Mouse (Mus musculus) fat pad, adult 2 months (tissue): ENCODE measurements around the gene Rad54l2.

ENCODE experiments used
- DNase-seq: peaks from one replicate; pipeline ENCODE4 v3.0.0-alpha.2; 2011; ENCODE audit warnings: low read depth, low spot score; ENCODE audit errors: extremely low read depth

Rad54l2 gene

DNA sequence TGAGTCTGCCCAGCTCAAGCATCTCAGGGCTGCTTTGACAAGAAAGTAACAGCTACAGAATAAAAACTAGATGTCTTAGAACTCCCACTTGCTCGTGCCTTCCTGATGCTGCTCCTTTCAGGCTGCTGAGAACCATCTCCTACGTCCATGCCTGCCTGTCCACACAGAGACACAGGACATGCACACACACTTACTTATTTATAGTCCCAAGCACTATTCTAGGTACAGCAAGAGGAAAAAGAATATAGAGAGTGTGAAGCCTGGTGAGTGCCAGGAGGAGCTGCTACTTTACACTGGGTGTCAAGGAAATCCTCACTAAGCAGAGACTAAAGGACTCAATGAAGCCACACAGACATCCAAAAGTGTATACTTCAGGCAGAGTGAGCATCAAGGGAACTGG lies 34.7 kb downstream of the Rad54l2 start:
- DNase-seq = no peak

DNA sequence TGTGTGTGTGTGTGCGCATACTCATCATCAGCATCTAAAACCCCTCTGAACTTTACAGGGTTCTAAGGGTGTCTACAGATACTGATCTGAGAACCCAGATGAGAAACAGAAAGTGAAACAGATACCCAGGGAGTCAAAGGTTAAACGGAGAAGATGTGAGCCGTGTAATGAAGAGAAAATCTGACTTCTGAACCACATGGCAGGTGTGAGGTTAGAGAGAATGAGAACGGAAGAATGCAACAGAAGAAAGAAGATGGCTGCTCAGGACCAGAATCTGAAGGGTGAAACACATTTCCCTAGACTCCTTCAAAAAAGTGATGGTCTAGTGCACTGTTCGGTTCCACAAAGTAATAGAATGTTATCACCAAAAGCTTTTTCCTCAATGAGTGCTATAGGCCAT lies 36.9 kb downstream of the Rad54l2 start:
- DNase-seq = no peak

DNA sequence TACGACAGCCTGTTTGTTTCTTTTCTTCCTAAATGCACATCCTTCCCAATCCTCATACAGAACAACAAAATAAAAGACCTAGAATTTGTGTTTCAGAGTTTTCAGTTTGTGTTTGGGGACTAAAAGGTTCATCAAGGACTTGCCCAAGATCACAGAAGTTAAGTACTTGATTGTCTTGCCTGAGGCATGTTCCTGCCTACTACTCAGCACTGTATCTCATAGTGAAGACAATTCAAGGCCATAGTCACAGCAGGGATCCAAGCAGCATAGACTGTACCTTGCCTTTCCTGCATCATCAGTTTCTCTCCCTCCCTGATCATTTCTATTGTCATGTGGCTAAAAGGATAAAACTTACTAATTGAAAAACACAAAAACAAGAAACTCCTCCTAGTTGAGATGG lies 49.0 kb downstream of the Rad54l2 start:
- no peak for DNase-seq

DNA sequence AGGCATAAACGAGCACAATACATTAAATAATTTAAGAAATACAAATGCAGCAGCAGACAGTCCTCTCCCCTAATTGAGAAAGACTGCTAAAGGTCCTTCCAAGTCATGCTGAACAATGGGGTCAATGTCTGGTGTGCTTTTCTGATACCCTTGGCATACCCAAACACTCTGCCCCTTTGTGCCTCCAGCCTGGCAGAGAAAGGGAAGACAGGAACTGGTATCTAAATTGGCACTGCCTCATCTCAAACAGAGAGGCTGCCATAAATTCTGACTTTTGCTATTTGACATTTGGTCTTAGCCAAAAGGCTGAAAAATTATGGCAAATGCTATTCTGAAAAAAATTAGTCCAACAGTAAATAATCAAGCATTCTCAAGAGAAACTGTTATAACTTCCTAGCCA lies 49.9 kb downstream of the Rad54l2 start:
- no peak for DNase-seq

DNA sequence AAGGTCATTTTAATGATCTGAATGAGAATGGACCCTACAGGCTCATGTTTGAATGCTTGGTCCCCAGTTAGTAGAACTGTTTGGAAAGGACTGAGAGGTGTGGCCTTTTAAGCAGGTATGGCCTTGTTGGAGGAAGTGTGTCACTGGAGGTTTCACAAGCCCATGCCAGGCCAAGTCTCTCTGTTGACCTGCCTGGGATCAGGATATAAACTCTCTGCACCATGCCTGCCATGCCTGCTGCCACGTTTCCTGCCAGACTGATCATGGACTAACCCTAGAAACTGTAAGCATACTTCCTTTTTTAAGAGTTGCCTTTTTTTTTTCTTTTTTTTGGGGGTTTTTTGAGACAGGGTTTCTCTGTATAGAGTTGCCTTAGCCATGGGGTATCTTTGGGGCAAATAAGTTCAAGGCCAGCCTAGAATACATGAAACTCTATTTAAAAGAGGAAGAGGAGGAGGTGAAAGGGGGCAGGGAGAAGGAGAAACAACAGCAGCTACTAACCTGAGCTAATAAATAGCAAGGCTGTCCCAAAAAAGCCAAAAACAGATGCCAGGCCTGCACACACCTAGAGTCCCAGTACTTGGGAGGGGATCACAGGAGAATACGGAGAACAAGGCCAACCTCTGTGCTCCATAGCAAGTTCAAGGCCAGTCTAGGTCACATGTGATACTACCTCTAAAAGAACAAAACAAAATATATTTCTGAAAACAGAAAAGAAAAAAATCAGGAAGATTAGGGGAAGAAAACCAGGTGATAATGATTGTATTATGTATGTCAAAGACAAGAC lies 50.6 kb downstream of the Rad54l2 start:
- DNase-seq = no peak

DNA sequence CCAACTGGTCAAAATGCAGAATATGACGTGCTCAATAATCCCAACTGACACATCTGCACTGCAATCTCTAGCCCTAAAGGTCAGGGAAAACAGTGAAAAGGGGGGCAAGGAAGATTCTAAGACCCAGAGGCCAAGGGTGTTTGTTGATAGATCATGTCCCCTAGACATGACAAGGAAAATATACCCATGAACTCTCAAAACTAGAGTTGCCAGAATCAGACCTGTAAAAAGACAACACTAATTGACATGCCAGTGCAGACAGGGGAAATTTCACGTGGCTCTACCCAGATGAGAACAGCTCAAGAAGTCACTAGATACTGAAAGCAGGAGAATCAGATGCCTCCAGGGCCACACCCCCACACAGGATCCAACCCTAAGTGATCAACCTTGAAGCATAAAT lies 55.3 kb downstream of the Rad54l2 start:
- no peak for DNase-seq

DNA sequence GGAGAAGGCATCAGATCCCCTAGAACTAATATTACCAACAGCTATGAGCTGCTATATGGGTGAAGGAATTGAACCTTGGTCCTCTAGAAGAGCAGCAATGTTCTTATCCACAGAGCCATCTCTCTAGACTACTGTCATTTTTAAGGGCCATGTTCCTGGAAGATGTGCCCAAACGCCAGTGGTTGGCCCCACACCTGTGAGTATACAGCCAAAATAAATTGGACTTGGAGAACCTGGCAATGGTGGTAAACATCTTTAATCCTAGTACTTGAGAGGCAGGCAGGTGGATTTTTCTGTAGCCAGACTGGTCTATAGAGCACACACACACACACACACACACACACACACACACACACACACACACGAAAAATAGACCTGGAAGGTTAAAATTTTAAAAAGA lies 59.6 kb downstream of the Rad54l2 start:
- DNase-seq = no peak

DNA sequence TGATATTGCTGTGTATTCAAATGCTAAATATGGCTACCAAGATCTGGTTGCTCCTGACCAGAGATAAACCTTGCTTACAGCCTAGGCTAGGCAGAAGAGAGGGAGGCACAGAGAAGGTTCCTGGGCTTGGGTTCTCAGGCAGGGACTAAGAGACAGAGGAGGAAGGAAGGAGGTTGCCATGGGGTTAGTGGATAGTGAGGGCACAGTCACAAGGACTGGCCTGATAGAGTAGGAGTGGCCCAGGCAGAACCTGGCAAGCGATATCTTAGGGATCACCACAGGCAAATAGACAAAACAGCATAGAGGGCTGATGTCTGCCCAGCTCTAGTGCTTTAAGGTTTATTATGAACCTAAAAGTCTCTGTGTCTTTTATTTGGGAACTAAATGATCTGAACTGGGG lies 62.1 kb downstream of the Rad54l2 start:
- no peak for DNase-seq

DNA sequence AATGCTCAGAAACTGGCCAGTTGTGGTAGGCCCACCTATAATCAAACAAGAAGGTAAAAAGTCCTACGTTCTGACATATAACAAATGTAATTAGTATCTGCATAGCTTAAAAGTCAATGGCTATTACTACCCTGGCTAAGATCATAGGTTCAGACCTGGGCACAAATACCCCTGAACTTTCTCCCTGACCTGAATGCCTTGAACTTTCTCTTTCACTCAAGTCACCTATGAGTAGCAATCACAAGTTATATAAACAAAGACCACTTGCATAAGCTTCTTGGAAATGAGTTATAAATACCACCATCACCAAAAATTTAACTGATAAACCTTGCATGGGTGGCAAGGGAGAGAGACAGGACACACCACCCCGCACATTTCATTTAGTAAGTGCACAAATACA lies 63.6 kb downstream of the Rad54l2 start:
- no peak for DNase-seq

DNA sequence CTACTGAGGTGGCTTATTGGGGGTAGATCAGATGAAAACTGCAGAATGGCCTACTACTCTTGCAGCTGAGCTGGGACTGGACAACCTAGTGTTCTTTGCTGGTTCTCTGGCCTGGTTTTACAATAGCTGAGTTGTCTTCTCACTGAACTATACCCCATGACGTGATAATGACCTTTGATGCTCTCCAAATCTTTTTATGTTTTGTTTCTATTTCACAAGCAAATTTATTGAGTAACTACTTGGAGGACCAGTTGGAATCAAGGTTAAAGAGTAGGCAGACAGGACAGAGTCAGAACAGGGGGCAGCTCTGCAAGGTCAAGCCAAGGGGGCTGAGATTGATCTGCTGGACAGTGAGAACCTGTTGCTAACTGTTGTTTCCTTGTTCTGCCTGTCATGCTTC lies 64.1 kb downstream of the Rad54l2 start:
- no peak for DNase-seq

DNA sequence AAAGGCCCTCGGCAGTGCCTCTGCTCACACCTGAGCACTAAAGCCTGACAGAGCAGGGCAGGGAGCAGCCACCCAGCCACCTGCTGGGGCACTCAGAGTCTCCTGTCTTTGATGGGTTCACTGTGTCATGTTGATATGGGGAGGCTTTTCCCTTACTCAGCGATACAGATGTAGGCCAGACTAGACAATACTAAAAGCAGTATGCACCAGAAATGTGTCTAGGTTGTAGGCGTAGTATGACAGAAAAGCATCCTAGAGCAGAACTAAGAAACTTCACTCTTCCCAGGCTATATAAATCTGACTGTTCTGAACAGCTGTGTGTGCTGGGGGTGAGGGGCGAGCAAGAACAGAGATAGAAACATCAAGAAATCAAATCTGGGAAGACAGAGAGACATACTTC lies 72.3 kb downstream of the Rad54l2 start:
- DNase-seq = no peak

DNA sequence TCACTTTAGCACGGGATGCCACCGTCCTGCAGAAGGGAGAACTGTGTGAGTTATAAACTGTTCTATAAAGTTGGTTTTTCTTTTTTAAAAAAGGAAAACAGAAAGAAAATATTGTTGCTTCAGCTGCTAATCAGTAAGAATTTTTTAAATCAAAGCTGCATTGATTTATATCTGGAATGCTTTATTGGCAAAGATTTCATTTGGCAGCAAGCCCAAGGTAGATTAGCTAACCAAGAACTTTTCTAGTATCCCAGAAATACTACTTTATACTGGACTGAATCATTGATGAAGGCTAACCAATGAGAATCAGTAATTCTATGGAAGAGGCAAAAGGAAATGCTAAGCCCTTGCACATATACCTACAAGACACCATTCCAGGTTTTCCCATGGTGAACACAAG lies 72.8 kb downstream of the Rad54l2 start:
- no peak for DNase-seq

DNA sequence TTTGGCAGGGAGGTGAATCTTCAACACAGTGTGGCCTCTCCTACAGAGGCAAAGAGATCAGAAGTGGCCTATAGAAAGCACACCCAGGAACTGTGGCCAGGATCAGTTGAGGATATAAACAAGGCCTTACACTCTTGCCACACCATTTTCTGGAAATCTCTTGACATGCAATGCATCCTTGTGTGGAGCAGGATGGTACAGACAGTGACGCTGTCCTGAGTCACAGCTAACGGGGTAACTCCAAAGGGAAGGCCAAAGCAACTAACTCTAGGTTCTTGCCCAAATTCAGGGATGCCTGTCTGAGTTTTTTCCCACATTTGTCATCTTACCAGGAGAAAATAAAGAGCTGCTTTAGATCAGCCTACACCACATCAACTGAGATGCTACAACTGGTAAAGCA lies 76.5 kb downstream of the Rad54l2 start:
- no peak for DNase-seq

DNA sequence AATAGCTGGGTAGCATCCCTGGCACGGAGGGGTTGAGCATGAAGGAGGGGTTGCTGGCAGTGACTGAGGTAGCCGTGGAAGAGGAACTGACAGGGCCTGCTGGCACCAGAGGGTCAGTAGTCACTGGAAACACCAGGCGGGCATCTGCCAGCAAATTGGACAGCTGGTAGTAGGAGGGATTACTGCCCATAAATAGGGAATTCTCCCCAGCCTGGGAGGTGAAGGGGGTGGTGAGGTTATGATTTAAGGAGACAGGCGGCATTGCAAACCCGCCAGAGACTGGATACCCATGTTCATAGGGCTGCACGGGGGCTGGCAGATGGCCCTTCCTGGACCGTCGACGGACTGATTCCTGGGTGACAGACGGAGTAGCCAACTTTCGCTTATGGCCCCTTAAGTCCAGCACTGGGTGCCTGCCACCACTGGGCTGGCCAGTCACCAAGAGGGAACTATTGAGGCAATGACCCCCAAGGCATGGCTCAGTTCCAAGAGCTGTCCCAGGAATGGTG lies 96.0 kb downstream of the Rad54l2 start:
- no peak for DNase-seq

DNA sequence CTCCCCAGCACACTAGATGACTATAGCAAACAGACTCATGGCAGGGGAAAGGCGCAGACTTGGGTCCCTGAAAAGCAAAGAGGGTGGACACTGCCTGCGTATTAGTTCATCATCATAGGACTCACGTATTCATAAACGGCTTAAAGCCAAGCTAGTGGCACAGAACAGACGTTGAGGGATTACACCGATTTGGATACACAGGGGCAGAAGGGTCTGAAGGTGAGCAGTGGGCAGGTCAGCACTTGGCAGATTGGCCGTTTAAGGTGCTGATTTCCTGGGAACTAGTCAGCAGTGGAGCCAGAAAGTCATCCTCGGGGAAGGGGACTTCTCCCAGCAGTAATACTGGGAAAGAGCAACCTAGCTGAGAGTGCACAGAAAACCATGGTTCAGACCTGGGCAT lies 100.2 kb downstream of the Rad54l2 start:
- no peak for DNase-seq

DNA sequence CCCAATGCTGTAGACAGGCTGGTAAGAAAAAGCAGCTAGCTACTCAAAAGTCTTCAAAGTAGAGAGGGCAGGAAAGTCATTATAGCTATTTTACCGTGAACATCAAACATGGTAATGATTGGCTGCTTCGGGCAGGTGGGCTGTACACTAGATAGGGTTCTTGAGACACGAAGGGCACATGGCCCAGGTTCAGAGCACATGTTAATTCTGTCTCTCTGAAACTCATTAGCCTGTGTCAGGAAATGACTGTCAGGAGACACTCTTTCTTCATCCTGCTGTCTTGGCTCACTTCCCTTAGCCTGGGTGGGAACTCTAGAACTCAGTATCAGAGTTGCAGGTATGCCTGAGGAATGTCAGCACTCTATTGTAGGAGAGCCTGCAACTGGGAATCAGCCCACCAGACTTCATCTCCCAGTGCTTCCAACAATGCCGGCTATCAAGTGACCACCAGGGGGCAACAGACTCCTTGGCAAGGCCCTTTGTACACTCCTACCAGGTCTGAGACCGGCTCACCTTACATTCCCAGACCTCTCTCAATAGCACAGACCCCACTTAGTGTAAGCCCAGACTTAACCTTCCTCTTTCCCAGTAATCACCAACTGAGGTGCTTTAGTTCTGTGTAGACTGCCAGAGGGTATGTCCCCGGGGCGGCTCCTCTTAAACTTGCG lies 101.9 kb downstream of the Rad54l2 start:
- DNase-seq = no peak

DNA sequence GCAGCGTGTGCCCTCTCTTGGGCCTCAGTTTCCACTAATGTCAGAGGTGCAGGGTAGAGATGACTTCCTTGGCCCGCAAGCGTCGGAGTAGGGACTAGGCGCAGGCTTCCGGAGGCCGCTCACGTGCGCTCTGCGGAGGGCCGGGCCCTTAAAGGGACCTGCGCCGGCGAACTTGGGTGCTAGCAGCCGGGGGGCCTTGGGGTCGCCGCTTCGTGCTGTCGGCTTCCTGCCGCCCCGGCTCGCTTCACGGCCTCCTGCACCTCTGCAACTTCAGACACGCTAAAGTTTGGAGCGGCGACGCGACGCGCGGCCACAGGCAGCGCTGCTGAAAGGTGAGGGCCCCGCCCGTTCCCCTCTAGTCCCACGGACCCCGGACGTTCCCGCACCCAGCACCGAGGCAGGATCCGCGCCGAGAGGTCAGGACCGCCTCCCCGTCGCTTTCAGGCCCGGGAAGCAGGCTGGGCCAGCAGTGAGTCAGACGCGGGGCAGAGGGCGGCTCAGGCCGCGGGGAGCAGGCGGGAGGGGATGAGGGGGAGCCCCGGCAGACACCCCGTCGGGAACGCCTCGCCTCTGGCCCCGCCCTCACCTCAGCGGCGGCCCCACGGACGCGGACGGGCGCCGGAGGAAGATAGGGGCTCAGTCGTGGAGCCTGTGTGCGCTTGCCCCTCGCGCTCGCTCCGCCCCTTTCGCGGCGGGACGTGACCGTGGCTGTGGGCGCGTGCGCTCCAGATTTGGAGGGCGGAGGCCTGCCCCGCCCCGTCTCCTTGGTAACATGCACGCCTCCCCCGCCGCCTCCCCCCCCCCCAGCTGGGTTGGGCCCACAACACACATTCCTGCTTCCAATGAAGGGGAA lies 103.5 kb downstream of the Rad54l2 start, which contains the start of gene Tex264:
Tex264 (minus strand) TSS at position 679 of the 853 bp plus-strand sequence.
- DNase-seq = no peak

DNA sequence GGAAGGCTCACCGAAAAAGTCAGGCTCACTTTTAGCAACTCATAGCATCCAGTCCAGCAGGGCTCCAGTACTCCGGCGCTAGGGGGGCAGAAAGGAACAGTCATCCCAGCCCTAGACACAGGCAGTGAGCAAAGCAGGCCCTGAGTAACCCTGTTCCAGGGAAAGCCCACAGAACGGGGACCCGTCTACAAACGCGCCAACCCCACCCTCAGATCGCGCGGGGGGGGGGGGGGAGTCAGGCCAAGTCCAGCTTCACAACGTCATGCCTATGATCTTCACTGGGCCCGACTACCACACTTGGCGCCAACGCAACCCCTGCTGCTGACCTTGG lies 104.1 kb downstream of the Rad54l2 start:
- DNase-seq = no peak

DNA sequence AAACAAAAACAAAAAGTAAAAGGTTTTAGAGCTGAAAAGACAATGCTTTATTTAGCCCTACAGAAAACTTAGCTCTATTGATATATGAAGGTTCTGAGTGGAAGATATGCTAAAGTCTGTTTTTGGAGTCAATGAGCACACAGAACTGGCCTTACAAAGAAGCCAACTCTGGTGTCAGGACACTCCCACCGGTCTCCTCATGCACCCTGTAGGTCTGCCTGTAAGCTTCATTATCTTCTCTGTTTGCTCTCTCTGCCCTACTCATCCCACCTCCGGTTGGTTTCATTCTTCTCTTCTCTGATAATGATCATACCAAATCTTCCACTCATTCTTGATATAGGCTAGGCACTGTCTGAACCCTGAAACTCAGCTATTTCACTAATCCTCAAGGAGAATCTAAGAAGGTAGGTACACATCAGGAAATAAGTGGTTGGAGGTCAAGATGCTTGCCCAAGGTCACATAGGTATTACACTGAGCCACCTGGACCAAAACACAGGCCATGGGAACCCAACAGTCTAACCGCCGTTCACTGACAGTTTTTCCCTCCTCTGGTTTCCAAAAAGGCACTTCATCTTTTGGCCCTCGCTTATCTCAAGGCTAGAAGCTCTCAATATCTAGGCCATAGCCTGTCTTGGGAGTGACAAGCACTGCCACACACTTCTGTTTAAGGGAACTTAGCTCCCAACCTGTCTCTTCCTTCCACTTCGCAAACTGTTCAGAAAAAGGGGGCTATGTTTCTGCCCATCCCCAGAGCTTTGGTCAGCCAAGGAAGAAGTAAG lies 104.7 kb downstream of the Rad54l2 start:
- no peak for DNase-seq

DNA sequence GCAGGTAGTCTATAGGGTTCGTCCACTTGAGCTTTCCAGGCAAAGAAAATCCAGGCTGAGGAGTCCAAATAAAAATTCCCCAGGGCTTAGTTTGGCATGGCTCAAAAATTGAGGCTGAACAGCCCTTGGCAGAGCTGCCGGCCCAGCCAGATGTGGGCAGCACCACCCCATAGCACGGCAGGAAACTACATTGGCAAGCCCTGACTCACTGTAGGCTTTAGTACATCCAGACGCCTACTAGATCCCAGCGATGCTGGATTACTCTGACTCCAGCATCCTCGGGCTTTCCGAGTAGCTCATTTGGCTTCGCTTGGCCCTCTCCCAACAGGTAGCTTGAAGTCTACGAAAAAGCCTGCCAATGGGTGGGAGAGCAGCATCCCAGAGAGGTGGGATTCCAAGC lies 108.0 kb downstream of the Rad54l2 start:
- peak; percentile 23 for DNase-seq

DNA sequence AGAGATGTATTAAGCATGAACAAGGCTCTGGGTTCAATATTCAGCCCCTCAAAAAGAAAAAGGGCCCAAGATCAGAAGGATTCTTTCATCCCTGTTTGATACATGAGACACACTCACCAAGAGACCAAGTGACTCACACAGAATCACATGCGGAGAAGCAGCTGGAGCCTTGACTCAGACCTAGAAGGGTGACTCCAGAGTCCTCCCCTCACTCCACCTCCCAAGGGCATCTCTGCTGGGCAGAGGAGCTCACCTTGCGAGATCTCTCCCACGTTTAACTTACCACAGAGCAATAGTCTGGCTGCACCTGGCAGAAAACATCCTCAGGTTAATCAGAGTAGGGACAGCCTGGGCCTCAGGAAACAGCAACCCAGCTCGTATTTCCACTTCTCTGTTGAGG lies 110.8 kb downstream of the Rad54l2 start:
- DNase-seq = peak; percentile 57
